Mouse (Mus musculus) MEL (cell line): ENCODE results near the gene Ccdc34. TPM values are rescaled to one million over a fixed set of nuclear protein-coding genes. Genes with fewer than 3 reads are reported as not detected.

Experiments
- DNase-seq: peaks from one replicate; pipeline ENCODE4 v3.0.0; 2011; ENCODE audit warnings: low read depth, low spot score
- H3K27ac ChIP-seq: 2 replicates; pipeline ENCODE4 v1.5.1; 2012; ENCODE audit warnings: low read depth, mild to moderate bottlenecking, control low read depth, low read length, moderate library complexity; ENCODE audit not compliant: control insufficient read depth
- H3K27me3 ChIP-seq, 2 experiments: fragments of 150-350 bp in 1 of 2; sonication (generic) in 1 of 2; 2 replicates each; pipeline ENCODE4 v1.6.1; 2012; ENCODE audit warnings: low read length in 2 of 2, mild to moderate bottlenecking in 2 of 2, improper control_type of control experiment in 1 of 2, moderate library complexity in 1 of 2; ENCODE audit not compliant: insufficient read depth in 2 of 2, control insufficient read depth in 1 of 2
- H3K36me3 ChIP-seq, 2 experiments: 2 replicates each; pipeline ENCODE4 v1.6.1; 2012 to 2014; ENCODE audit warnings: low read length in 2 of 2, improper control_type of control experiment in 1 of 2, inconsistent platforms in 1 of 2, mild to moderate bottlenecking in 1 of 2; ENCODE audit not compliant: insufficient read depth in 2 of 2, control insufficient read depth in 1 of 2
- H3K4me1 ChIP-seq, 2 experiments: fragments of 150-350 bp in 1 of 2; sonication (generic) in 1 of 2; 2 replicates each; pipeline ENCODE4 v1.6.1; 2012; ENCODE audit warnings: low read length in 2 of 2, improper control_type of control experiment in 1 of 2, mild to moderate bottlenecking in 1 of 2; ENCODE audit not compliant: insufficient read depth in 2 of 2, control insufficient read depth in 1 of 2
- H3K4me3 ChIP-seq, 2 experiments: fragments of 150-350 bp in 1 of 2; sonication (generic) in 1 of 2; 2 replicates each; pipeline ENCODE4 v1.5.1; 2012; ENCODE audit warnings: low read depth in 2 of 2, low read length in 2 of 2, mild to moderate bottlenecking in 2 of 2, moderate library complexity in 2 of 2, control low read depth in 1 of 2, improper control_type of control experiment in 1 of 2; ENCODE audit not compliant: control insufficient read depth in 1 of 2, insufficient read depth in 1 of 2
- H3K79me2 ChIP-seq: 2 replicates; pipeline ENCODE4 v1.6.1; 2012; ENCODE audit warnings: mild to moderate bottlenecking, low read length, moderate library complexity; ENCODE audit not compliant: control insufficient read depth, poor library complexity, insufficient read depth
- H3K9ac ChIP-seq: 2 replicates; pipeline ENCODE4 v1.6.1; 2012; ENCODE audit warnings: low read depth, mild to moderate bottlenecking, control low read depth, low read length, moderate library complexity; ENCODE audit not compliant: control insufficient read depth, poor library complexity, severe bottlenecking
- H3K9me3 ChIP-seq: fragments of 150-350 bp; sonication (generic); replicated peaks from 2 replicates; pipeline ENCODE4 v1.6.1; 2012; ENCODE audit warnings: mild to moderate bottlenecking, low read length, improper control_type of control experiment, moderate library complexity; ENCODE audit not compliant: insufficient read depth
- BHLHE40 ChIP-seq: IDR thresholded peaks from 2 replicates; pipeline ENCODE4 v1.6.1; 2012; ENCODE audit warnings: low read depth, mild to moderate bottlenecking, inconsistent platforms, low read length, improper control_type of control experiment, borderline replicate concordance
- CTCF ChIP-seq, 3 experiments: IDR thresholded peaks in 2 of 3; conservative IDR thresholded peaks in 1 of 3; 2 replicates each; pipeline ENCODE4 v1.5.1; 2011 to 2012; ENCODE audit warnings: low read length in 3 of 3, low read depth in 2 of 3, mild to moderate bottlenecking in 2 of 3, improper control_type of control experiment in 1 of 3, inconsistent platforms in 1 of 3, mixed read lengths in 1 of 3, moderate library complexity in 1 of 3; ENCODE audit not compliant: control insufficient read depth in 1 of 3, insufficient read depth in 1 of 3, poor library complexity in 1 of 3, severe bottlenecking in 1 of 3
- E2F4 ChIP-seq: IDR thresholded peaks from 2 replicates; pipeline ENCODE4 v1.6.1; 2011; ENCODE audit warnings: low read depth, low read length, improper control_type of control experiment, borderline replicate concordance
- ETS1 ChIP-seq: IDR thresholded peaks from 2 replicates; pipeline ENCODE4 v1.6.1; 2012; ENCODE audit warnings: low read depth, mild to moderate bottlenecking, inconsistent platforms, low read length, improper control_type of control experiment, moderate library complexity
- GABPA ChIP-seq: IDR thresholded peaks from 2 replicates; pipeline ENCODE4 v1.6.1; 2012; ENCODE audit warnings: low read depth, mild to moderate bottlenecking, inconsistent platforms, low read length, improper control_type of control experiment, moderate library complexity
- GATA1 ChIP-seq: IDR thresholded peaks from 2 replicates; pipeline ENCODE4 v1.6.1; 2011; ENCODE audit warnings: low read depth, low read length, improper control_type of control experiment
- JUND ChIP-seq: IDR thresholded peaks from 2 replicates; pipeline ENCODE4 v1.6.1; 2011; ENCODE audit warnings: low read depth, mild to moderate bottlenecking, improper control_type of control experiment, low read length
- MAX ChIP-seq: IDR thresholded peaks from 2 replicates; pipeline ENCODE4 v1.6.1; 2011; ENCODE audit warnings: low read length, improper control_type of control experiment
- MEF2A ChIP-seq: IDR thresholded peaks from 2 replicates; pipeline ENCODE4 v1.6.1; 2014; ENCODE audit warnings: low read depth, mild to moderate bottlenecking, inconsistent platforms, low read length, improper control_type of control experiment; ENCODE audit not compliant: poor library complexity, insufficient replicate concordance, severe bottlenecking; ENCODE audit errors: extremely low read depth
- MYB ChIP-seq: IDR thresholded peaks from 2 replicates; pipeline ENCODE4 v1.6.1; 2011; ENCODE audit warnings: mild to moderate bottlenecking, low read depth, low read length, improper control_type of control experiment
- MYC ChIP-seq: IDR thresholded peaks from 2 replicates; pipeline ENCODE4 v1.6.1; 2011; ENCODE audit warnings: low read depth, mild to moderate bottlenecking, low read length, improper control_type of control experiment, moderate library complexity
- NRF1 ChIP-seq: IDR thresholded peaks from 2 replicates; pipeline ENCODE4 v1.6.1; 2014; ENCODE audit warnings: low read depth, mild to moderate bottlenecking, inconsistent platforms, low read length, improper control_type of control experiment, moderate library complexity; ENCODE audit not compliant: poor library complexity, insufficient read depth, severe bottlenecking
- POLR2A ChIP-seq, 2 experiments: IDR thresholded peaks; 2 replicates each; pipeline ENCODE4 v1.6.1; 2011 to 2012; ENCODE audit warnings: low read length in 2 of 2, mild to moderate bottlenecking in 2 of 2, control low read depth in 1 of 2, improper control_type of control experiment in 1 of 2, low read depth in 1 of 2, moderate library complexity in 1 of 2; ENCODE audit not compliant: control insufficient read depth in 1 of 2, insufficient read depth in 1 of 2, poor library complexity in 1 of 2
- POLR2AphosphoS2 ChIP-seq: IDR thresholded peaks from 2 replicates; pipeline ENCODE4 v1.6.1; 2011; ENCODE audit warnings: low read length, improper control_type of control experiment
- SMC3 ChIP-seq: IDR thresholded peaks from 2 replicates; pipeline ENCODE4 v1.6.1; 2011; ENCODE audit warnings: low read depth, low read length, improper control_type of control experiment
- TCF12 ChIP-seq: IDR thresholded peaks from 2 replicates; pipeline ENCODE4 v1.6.1; 2014; ENCODE audit warnings: low read depth, mild to moderate bottlenecking, inconsistent platforms, low read length, improper control_type of control experiment, moderate library complexity
- USF1 ChIP-seq: IDR thresholded peaks from 2 replicates; pipeline ENCODE4 v1.6.1; 2014; ENCODE audit warnings: low read depth, mild to moderate bottlenecking, inconsistent platforms, low read length, improper control_type of control experiment, moderate library complexity
- USF2 ChIP-seq, 2 experiments: IDR thresholded peaks; 2 replicates each; pipeline ENCODE4 v1.6.1; 2011 to 2012; ENCODE audit warnings: improper control_type of control experiment in 2 of 2, low read length in 2 of 2, borderline replicate concordance in 1 of 2, inconsistent platforms in 1 of 2, low read depth in 1 of 2, mild to moderate bottlenecking in 1 of 2; ENCODE audit not compliant: insufficient read depth in 1 of 2
- ZKSCAN1 ChIP-seq: IDR thresholded peaks from 2 replicates; pipeline ENCODE4 v1.6.1; 2012; ENCODE audit warnings: low read depth, mild to moderate bottlenecking, inconsistent platforms, low read length, improper control_type of control experiment, moderate library complexity
- polyA plus RNA-seq, 2 experiments: library from polyadenylated mRNA; stranded (reverse) in 1 of 2; unstranded in 1 of 2; fragments of >175 nt in 1 of 2; fragments of >200 nt in 1 of 2; gene quantifications; 2 replicates each; pipeline versions ENCODE4 v1.2.1 to v1.2.4; 2012; ENCODE audit warnings: low replicate concordance in 2 of 2, low read depth in 1 of 2; ENCODE audit not compliant: insufficient read length in 2 of 2, insufficient read depth in 1 of 2, missing spikeins in 1 of 2
- total RNA-seq: library from RNA; depleted of rRNA; stranded (reverse); fragments of 300-350 nt; gene quantifications from 2 replicates; pipeline ENCODE4 v1.2.3, GENCODE M21; 2012

The Ccdc34 gene
- total and polyA plus RNA-seq, 3 experiments = 14.1 to 39.0 TPM; not detected in 1

GRCm38 (mm10) chr2:109984930-109985329 is 32.7 kb upstream of the Ccdc34 start:
- no peak for TF ChIP-seq POLR2A (IDR thresholded peaks at IDR 0.05; ENCODE audit: control insufficient read depth in 1 of 2, insufficient read depth in 1 of 2, low read depth in 1 of 2, low read length in 2 of 2, poor library complexity in 1 of 2)
- TF ChIP-seq ZKSCAN1 = no peak
- TF ChIP-seq MYB = no peak
- no peak for TF ChIP-seq ETS1
- no peak for TF ChIP-seq USF1
- no peak for TF ChIP-seq TCF12
- no peak for TF ChIP-seq MYC
- TF ChIP-seq MAX = no peak
- no peak for TF ChIP-seq E2F4
- TF ChIP-seq BHLHE40 = no peak
- no peak for TF ChIP-seq SMC3
- TF ChIP-seq GABPA = no peak
- no peak for TF ChIP-seq POLR2AphosphoS2
- no peak for TF ChIP-seq NRF1
- Histone ChIP-seq H3K27ac (no peak overlapping the region), H3K27me3 (no peaks in the 10 kb centered on the region), H3K9me3 (no peaks in the 10 kb centered on the region), H3K79me2 (no peaks in the 10 kb centered on the region), H3K9ac (no peak overlapping the region), H3K36me3 (no peaks in the 10 kb centered on the region; a peak in 1 of 4 replicates), H3K4me3 (no peak overlapping the region), H3K4me1 (peaks cover 0 to 2% of the 10 kb centered on the region in 2 experiments; a peak in 1 of 4 replicates)
- no peak for DNase-seq

GRCm38 (mm10) chr2:109985560-109985959 is 32.1 kb upstream of the Ccdc34 start:
- Histone ChIP-seq H3K9ac (no peak overlapping the region), H3K4me1 (no peaks in the 10 kb centered on the region), H3K27me3 (no peaks in the 10 kb centered on the region), H3K27ac (no peak overlapping the region), H3K36me3 (no peaks in the 10 kb centered on the region), H3K4me3 (no peak overlapping the region), H3K79me2 (no peaks in the 10 kb centered on the region), H3K9me3 (no peaks in the 10 kb centered on the region)
- no peak for DNase-seq
- no peak for TF ChIP-seq MYC
- TF ChIP-seq BHLHE40 = no peak
- no peak for TF ChIP-seq MEF2A
- no peak for TF ChIP-seq USF1
- TF ChIP-seq TCF12 = no peak
- TF ChIP-seq MYB = no peak
- no peak for TF ChIP-seq GATA1
- TF ChIP-seq CTCF (IDR thresholded peaks at IDR 0.05 in 2 of 3, conservative IDR thresholded peaks at IDR 0.05 in 1 of 3; ENCODE audit: control insufficient read depth in 1 of 3, insufficient read depth in 1 of 3, low read depth in 2 of 3, low read length in 3 of 3, poor library complexity in 1 of 3, severe bottlenecking in 1 of 3) = no peak
- TF ChIP-seq USF2 (IDR thresholded peaks at IDR 0.05; ENCODE audit: borderline replicate concordance in 1 of 2, insufficient read depth in 1 of 2, low read depth in 1 of 2, low read length in 2 of 2) = no peak
- no peak for TF ChIP-seq JUND
